Mouse (Mus musculus) right cerebral cortex, postnatal 25 days (tissue): ENCODE results near the gene Cirbp.
"Not testable (repeated sequence)": the region's sequence is repeated elsewhere in the genome, so short reads cannot be mapped to it uniquely, and the experiment has no call there.

Experiments
- DNase-seq: peaks from one replicate; pipeline ENCODE4 v3.0.0; 2022

The Cirbp gene

DNA sequence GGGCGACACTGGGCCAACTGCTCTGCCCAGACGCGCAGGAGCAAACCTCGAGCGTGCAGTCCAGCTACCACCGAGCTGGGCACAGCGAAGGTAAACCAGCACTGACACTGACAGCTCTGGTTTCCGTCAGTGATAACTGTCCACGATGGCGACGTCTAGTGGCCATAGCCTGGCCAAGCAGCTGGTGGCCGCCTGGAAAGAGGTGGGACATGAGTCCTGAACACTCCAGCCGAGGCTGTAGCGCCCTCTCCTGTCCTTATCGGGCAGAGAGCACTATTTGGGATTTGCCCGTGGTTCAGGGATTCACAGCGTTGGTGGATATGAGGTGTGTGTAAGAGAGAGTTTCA, 814 bp upstream of the Cirbp start:
- peak; percentile 95 for DNase-seq

DNA sequence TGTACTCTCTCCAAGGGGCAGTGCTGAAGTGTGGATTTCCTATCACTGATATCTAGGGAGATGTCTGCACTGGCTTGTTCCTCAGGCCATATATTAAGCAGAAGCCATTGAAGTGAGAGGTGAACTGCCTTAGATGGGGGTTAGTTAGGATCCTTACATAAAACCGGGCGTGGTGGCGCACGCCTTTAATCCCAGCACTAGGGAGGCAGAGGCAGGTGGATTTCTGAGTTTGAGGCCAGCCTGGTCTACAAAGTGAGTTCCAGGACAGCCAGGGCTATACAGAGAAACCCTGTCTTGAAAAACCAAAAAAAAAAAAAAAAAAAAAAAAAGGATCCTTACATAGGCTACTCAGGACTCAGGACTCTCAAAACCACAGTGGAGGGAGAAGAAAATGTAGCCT, 351 bp downstream of the Cirbp start:
- DNase-seq: not testable (repeated sequence)

DNA sequence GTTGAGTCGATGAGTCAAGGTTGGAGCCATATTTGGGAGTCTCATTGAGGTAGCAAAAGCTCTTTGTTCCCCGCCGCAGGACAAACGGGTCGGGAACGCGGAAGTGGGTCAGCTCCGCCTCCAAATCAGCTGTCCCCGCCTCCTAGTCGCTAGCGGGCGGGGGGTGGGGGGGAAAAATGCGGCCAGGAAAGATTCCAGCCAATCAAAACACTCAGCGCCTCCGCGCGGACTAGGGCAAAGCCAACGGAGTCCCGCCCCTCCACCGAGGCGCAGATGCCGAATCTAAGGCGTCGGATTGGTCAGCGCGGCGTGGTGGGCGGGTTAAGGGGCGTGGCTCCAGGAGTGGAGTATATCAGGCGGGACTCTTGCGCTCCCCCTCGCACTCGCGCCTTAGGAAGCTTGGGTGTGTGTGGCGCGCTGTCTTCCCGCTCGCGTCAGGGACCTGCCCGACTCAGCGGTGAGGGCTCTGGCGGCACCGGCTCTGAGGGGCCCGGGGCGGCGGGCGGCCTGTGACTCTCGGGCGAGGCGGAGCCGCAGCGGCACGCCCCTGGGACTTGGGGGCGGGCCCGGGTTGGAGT, 1.8 kb downstream of the Cirbp start:
- peak; percentile 97 for DNase-seq

DNA sequence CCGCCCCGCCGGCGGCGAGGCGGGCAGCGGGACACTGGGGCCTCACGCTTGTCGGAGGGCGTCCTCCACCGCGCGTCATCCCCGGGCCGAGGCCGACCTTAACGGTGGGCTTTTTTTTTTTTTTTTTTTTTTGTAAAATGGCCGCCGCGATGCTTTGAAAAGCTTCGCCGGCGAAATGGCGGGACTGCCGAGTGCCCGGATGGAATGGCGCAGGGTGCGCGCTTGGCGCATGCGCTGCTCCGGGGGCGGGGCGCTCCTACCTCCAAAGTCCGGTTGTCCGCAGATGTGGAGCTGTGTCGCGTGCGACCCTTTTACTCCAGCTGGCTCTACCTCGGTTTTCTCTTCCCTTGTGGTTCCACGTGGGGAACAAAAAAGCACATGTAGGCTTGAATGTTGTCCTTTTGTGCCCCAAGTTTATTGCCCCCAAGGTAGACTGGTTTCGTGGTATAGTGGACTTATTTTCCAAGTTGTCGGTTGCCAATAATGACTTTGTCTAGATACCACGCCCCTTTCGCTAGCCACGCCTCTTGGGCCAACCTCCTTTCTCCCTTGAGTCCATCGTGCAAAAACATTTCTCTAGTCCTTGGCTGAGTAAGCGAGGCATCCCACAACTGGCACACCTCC, 2.4 kb downstream of the Cirbp start:
- peak; percentile 89 for DNase-seq

DNA sequence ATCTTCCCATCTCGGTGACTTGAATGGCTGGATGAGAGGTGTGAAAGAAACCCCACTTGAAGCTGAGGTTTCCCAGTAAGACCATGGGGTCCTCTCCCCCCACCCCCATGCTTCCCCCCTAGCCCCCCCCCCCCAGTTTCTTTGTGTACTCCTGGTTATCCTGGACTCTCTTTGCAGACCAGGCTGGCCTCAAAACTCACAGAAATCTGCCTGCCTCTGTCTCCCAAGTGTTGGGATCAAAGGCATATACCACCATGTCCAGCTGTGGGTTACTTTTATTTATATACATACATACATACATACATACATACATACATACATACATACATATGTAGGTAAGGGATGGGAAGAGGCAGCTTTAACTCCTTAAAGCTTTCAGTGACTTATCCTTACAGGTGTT, 3.3 kb downstream of the Cirbp start:
- DNase-seq: no peak

DNA sequence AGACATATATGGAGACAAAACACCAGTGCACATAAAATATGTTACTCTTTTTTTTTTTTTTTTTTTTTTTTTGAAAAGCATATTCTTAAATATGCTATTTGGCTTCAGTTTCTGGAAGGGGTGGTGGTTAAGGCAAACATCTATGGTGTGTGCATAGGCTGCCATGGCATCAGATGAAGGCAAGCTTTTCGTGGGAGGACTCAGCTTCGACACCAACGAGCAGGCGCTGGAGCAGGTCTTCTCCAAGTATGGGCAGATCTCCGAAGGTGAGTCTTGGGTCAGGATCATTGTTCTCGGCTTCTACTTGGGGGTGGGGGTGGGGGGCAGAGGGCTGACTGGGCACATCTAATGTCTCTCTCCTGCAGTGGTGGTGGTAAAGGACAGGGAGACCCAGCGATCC, 3.9 kb downstream of the Cirbp start:
- no peak for DNase-seq

DNA sequence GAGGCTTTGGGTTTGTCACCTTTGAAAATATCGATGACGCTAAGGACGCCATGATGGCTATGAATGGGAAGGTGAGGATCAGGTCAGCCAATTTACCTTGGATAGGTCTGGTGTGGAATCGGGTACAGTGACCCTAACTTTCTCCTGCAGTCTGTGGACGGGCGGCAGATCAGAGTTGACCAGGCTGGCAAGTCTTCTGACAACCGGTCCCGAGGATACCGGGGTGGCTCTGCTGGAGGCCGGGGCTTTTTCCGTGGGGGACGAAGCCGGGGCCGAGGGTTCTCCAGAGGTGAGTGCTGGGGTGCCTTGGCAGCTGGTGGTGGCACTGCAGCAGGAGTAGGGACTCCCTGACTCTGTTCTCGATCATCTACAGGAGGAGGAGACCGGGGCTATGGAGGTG, 4.3 kb downstream of the Cirbp start:
- DNase-seq: no peak

DNA sequence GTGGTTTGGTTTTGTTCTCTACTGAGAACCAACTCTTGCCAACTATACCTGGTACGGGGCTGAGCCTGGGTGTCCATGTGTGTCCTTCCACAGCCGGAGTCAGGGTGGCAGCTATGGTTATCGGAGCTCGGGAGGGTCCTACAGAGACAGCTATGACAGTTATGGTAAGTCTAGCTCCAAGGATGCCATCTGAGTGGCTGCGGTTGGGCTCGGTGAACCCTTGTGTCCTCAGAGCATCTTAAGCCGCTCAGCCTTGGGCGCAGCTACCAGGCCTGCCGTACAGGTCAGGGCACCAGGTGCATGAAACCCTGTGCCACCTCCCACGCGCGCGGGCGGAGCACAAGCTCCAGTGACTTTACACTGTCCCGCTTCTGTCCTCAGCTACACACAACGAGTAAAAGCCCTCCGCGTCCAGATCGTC, 4.8 kb downstream of the Cirbp start:
- no peak for DNase-seq

DNA sequence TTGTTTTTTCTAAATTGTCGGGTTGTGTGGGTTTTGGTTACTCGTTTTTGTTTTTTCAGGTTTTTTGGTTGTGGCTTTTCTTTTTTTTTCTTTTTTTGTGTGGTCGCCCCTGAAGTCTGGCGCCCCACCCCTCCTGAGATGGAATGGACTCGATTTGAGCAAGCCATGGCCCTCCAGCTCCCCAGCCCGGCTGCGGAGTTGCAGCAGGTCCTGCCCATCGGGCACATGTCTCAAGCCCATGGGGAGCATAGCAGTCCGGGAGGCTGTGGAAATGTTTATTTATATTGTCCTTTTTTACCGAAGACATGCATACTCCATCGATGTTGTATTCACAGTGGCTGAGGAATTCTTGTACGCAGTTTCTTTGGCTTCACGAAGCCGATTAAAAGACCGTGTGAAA, 5.5 kb downstream of the Cirbp start:
- DNase-seq: no peak

DNA sequence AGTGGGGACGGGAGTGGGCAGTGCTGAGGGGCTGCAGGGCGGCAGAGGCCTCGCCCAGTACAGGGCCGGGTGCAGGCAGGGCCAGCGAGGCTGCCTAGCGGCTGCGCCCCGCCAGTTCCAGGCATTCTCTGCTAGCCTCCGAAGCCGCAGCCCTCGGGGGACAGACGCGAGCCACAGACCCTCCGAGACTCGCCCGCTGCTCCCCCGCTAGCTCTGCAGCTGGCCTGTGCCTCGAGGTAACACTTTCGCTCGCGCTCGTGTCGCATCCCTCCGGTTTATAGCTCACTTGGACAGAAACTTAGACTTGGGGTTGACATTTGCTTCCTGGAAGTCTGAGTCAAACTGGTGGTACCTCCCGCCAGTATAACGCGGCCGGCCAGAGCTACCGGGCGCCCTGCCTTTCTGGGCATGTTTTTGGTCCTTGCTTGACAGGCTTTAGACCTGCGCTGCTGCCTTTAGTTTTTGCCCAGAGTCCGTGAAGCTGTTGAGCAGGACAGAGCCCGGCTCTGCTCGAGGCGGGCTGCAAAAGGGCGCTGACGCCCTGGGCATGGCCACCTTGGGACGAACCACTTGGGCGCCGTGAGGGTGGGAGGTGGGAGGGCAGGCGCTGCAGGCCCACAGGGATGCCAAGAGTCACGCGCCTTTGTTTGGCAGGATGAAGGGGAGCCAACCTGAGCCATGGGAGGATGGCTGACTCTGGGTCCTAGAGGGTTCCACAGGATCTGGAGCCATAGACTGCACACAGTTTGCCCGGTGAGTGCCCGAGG, 6.2 kb downstream of the Cirbp start:
- DNase-seq: no peak

DNA sequence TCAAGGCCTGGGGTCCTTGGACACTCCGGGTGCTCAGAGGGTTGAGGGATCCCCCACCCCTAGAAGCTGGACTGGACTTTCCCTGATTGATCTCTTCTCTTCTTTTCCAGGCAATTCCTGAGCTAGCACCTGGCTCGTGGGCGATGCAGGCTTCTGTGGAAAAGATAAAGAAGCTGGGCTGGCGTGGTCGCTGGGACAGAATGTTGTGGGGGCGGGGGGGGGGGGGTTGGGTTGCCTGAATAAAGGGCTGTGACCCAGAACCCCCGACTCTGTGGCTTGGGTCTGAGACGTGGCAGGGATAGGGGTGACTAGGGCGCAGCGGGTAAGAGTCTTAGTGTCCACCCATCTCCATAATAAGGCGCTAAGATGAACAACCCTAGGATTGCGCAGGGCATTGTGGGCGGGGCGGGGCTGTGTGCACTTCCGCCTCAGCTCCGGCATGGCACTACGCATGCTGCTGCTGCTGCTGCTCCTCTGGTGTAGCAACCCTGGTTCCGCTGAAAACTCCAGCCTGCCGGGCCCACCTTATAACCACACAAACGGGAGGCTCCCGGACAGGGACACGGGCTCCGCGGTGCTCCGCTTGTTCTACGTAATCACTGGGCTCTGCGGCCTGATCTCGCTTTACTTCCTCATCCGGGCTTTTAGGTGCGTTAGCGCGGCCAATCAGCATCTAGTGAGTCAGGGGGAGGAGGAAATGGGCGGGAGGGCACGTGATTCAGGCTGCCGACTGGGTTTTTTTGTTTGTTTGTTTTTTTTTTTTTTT, 6.9 kb downstream of the Cirbp start, which contains the start of gene 1600002K03Rik:
Gene 1600002K03Rik (plus strand): TSS at position 418 of the 766 bp plus-strand sequence.
- DNase-seq: peak; percentile 91

DNA sequence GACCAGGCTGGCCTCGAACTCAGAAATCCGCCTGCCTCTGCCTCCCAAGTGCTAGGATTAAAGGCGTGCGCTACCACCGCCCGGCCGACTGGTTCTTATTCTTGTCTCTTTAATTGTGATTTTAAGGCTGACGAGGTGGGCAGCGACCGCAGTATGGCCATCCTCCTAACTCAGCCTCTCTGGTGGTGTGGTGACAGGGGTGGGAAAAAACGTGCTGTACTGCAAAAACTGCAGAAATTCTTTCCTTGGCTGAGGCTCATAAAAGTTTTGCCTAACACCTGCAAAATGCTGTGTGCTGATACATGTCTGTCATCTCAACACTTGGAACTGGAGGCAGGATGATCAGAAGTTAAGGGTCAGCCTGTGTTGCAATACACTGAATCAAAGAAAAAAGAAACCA, 7.6 kb downstream of the Cirbp start:
- no peak for DNase-seq

DNA sequence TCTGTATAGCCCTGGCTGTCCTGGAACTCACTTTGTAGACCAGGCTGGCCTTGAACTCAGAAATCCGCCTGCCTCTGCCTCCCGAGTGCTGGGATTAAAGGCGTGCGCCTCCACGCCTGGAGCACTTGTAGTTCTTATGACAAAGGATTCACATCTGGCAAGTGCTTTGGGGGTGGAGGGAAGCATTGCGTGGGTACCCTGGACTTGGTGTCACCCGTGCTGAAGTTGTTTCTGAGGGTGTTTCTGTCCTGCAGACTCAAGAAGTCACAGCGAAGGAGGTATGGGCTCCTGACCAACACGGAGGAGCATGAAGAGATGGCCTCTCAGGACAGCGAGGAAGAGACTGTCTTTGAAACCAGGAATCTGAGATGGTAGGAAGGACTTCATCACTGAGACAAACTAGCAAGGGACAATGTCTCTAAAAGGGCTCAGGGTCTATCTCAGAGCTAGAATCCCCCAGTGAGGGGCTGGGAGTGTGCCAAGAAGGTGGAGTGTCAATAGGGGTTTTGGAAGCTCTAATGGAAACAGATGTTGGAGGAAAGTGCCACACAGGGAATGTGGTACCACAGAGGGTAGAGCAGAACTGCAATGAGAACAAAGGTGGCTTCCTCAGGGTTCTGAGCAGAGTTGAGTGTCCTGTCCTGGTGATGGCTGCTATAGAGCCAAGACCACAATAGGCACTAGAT, 8.3 kb downstream of the Cirbp start:
- DNase-seq: no peak

DNA sequence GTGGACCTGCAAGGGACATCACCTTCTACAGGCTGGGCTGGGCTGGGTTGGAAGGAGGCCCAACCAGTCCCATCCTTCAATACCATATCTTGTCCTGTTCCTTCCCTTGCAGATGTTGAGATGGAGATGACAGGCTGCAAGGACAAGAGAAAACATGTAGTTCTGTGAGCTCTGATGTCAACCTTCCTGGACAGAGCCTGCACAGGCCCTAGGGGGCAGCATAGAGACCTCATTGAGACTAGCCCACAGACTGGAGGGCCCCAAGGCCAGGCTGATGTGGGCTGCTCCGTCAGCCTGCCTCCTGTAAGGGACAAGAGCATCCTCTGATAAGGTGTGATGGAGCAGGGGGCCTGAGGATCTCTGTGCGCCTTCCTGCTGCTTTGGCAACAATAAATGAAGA, 8.9 kb downstream of the Cirbp start:
- DNase-seq: no peak

DNA sequence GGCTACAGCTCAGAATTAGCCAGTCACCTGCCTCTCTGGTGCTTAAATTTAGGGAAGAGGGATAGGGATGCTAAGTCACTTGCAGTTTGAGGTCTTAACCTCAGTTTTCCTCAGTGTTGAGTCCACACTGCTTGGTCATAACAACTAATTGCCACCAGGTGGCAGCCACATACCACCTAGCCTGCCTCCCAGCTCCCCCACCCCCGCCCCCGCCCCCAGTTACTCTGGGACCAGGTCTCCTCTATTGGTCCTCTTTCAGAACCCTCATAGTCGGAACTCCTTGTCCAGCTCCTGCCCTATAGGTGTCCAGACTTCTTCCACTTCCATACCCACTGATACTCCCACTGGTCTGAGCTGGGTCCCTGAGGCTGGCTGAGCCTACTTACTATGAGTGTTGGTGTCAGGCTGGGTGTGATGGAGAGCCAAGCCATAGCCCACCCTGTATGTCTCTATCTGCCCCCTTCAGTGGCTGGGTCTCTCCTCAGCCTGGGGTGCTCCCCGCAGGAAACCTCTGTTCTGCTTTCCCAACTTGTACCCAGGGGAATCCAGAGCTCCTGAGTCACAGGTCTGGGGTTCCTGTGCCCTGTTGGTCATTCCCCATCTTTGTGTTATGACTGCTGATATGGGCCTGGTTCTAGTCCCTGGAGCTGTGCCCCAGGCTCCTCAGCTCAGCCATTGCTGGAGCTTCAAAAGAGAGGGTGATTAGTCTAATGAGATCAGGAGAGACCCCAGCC, 9.9 kb downstream of the Cirbp start:
- DNase-seq: no peak

DNA sequence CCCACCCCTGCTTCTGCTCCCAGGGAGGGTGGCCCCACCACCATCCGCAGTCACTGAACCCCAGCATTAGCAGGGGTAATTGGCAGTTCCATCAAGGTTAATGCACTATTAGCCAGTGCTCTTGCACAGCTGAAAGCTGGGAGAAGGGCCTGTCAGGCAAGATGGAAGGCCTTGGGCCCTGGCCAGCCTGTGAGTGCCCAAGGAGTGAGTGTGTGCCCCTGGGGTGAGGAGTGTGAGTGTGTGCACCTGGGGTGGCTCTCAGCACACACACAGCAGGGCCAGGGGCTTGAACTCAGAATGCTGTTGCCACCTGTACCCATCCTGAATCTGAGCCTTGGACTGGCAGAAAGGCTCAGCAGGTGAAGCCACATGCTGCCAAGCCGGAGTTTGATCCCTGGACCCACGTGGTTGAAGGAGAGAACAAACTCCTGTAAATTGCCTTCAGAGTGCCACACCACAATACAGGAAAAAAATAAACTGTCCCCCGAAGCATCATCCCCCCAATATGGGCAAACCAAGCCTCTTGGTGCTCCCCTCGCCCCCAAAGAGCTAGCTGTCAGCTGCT, 10.6 kb downstream of the Cirbp start:
- no peak for DNase-seq

DNA sequence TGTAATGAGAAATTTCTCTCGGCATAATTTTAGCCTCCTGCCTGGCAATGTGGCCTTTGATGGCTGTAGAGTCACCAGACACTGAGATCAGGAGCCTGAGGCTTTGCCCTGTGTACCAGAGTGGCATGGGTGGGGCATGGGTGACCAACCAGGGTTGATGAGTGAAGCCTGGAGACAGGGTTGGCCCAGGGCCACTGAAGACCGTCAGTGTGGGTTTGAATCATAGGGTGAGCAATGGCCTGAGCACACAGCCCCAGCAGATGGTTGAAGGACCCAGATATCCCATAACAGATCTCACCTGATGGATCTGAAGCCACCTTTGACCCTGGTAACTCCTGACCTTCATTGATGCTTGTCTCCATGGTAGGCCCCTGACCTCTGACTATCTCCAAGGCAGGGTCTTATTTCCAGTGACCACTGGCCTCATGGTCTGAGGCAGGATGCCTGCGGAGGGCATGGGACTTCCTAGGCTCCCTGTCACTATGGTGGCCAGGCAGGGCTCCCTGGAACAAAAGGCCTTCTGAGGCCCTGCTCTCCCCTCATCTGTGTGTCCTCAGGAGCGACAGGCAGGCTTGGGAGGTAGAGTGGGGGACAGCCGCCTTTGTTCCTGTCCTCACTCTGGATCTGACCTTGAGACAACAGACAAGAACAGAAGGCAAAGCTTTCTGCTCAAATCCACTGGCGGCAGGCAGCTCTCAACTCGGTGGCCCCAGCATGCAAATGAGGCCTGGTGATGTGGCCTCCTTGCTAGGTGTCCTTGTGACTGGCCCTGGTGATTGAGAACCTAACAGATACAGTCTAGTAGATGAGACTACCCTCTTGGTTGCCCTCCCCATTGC, 11.9 kb downstream of the Cirbp start:
- DNase-seq: no peak

DNA sequence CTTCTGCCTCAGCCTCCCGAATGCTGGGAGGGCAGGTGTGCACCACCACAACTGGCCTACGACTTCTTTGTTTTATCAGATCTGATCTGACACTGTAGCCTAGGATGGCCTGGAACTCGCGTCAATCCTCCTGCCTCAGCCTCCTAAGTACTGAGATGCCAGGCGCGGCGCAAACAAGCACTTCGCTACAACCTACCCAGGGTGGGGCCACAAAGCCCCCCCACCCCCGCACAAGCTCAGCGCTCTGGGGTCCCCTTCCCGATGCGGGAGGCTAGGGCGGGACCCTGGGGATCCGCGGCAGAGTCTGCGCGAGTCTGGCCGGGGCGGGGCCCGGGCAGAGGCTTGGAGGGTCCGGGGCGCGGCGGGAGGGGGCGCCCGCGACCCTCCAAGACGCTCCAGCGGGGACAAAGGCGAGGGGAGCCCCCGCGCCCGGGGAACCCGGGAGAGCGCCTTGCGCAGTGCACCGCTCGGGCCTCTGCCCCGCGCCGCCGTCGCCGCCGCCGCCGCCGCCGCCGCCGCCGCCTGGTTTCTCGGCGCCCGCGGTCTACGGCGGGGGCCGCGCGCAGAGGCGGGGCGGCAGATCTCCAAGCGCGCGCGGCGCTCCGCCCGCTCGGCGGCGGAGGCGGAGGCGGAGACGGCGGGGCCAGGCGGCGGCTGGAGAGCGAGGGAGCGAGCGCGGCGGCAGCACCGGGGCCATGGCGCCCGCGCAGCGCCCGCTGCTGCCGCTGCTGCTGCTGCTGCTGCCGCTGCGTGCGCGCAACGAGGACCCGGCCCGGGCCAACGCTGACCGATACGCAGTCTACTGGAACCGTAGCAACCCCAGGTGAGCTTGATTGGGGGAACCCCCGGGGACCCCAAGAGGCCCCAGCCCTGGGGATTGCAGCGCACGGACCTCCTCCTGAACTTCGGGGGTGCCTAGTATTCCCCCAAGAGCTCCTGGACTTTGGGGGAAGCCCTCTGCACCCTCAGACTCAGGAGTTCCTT, 13.6 kb downstream of the Cirbp start, which contains the start of gene Efna2:
Gene Efna2 (plus strand): TSS at position 415 of the 984 bp plus-strand sequence.
- DNase-seq: peak; percentile 72

DNA sequence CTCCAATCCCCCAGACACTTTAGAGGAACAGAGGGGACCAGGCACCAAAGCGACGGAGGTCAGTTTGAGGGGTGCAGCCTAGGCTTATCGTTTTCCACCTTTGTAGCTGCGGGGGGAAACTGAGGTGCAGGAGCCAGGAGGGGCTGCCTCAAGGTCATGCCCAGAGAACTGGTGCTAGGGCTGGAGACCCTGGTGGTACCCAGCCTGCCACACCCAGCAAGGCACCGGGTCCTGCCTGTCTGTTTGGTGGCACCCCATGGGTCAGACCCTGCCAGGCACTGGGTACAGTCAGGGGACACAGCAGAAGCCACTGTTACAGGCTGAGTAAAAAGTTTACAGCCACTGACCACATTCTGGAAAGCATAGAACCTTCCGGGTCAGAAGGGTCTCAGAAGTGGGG, 14.5 kb downstream of the Cirbp start:
- no peak for DNase-seq

DNA sequence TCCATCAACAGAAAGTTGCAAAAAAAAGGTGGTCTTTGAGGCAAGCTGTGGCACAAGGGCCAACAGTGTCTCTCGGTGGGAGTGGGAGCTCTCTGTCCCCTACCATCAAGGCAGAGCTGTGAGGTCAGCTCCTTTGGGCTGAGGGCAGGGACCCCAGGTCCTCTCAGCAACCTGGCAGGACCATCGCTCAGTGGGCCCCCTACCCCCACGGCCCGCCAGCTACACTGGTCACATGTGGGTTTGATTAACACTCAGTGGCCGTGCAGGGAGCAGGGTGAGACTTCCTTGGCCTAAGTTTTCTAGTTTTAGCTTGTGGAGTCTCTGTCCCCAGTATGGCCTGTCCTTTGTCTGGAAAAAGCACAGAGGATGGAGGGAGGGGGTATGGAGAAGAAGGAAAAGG, 15.0 kb downstream of the Cirbp start:
- DNase-seq: no peak
